Mouse (Mus musculus) embryonic facial prominence, embryonic 13.5 days (tissue): ENCODE measurements around the gene Pxt1. TPM values are rescaled to one million over a fixed set of nuclear protein-coding genes. Genes with fewer than 3 reads are reported as not detected.

ENCODE experiments used
- ATAC-seq: fragments of 200-750 bp; cut with Nextera tagmentation; 2 replicates; pipeline ENCODE4 v1.8.0; 2017; ENCODE audit warnings: low read depth; ENCODE audit not compliant: insufficient number of reproducible peaks, insufficient read depth, low FRiP score, low TSS enrichment
- H3K27ac ChIP-seq: fragments of 300-500 bp; sonication (generic); 2 replicates; pipeline ENCODE4 v1.5.1; 2015; ENCODE audit warnings: moderate library complexity, mild to moderate bottlenecking, inconsistent platforms
- H3K27me3 ChIP-seq: fragments of 300-500 bp; sonication (generic); 2 replicates; pipeline ENCODE4 v1.6.1; 2015; ENCODE audit warnings: mild to moderate bottlenecking, inconsistent platforms
- H3K36me3 ChIP-seq: fragments of 300-500 bp; sonication (generic); 2 replicates; pipeline ENCODE4 v1.6.1; 2015; ENCODE audit warnings: mild to moderate bottlenecking, inconsistent platforms
- H3K4me1 ChIP-seq: fragments of 300-500 bp; sonication (generic); 2 replicates; pipeline ENCODE4 v1.6.1; 2015; ENCODE audit warnings: inconsistent platforms
- H3K4me2 ChIP-seq: fragments of 300-500 bp; sonication (generic); 2 replicates; pipeline ENCODE4 v1.6.1; 2015; ENCODE audit warnings: moderate library complexity, mild to moderate bottlenecking, inconsistent platforms
- H3K4me3 ChIP-seq: fragments of 300-500 bp; sonication (generic); 2 replicates; pipeline ENCODE4 v1.5.1; 2015; ENCODE audit warnings: mild to moderate bottlenecking, inconsistent platforms
- H3K9ac ChIP-seq: fragments of 300-500 bp; sonication (generic); 2 replicates; pipeline ENCODE4 v1.6.1; 2015; ENCODE audit warnings: mild to moderate bottlenecking, inconsistent platforms
- H3K9me3 ChIP-seq: fragments of 300-500 bp; sonication (generic); 2 replicates; pipeline ENCODE4 v1.6.1; 2016; ENCODE audit warnings: inconsistent platforms
- WGBS: fragments of 180-500 bp; shearing (Covaris S2); methylation state at CpG from one replicate; pipeline ENCODE4 v1.1.7; 2015; ENCODE audit warnings: mixed read lengths; 5-methylcytosine and 5-hydroxymethylcytosine counted together
- polyA plus RNA-seq: library from polyadenylated mRNA; unstranded; fragments of >200 nt; fragmentation: Nextera tagmentation; extraction: Ambion mirVana; gene quantifications from 2 replicates; pipeline ENCODE4 v1.2.1, GENCODE M21; 2015

Gene Pxt1
- polyA plus RNA-seq, 1 experiment from 2014 or later: not detected

DNA sequence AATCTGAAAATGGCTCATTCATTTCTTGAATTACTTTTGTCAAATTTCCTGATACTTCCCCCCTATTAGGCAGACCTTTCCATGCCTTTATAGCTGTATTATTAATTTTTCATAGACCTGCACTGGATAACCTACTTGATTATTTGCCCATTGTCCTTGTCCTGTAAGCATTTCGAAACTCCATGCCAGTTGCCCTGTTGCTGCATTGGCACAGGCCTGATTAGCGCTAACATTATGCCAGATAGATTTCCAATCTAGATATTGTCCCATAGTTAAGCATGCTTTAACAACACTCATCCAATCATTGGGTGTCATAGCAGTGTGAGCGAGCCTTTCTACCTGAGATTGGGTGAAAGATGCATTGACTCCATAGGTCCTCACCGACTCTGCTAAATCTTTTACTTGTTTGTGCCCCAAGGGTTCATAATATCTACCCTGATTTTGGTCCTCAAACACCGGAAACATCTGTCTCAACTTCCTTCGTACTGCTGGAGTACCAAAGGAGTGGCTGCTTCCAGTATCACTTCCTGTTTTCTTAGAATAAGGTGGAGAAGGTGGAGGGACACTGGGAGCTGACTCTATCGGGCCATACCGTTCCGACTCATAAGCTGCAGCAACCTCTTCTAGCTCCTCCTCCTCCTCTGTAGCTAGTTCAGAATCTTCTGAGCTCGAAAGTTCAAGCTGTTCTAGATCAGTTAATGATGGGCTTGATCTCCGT is 49.4 kb downstream of the Pxt1 start:
- Histone ChIP-seq H3K4me1 (no peaks in the 10 kb centered on the region; the same call in 1 of the 2 replicates), H3K9me3 (no peaks in the 10 kb centered on the region; the same call in 1 of the 2 replicates), H3K4me3 (no peak overlapping the region), H3K36me3 (no peaks in the 10 kb centered on the region), H3K27ac (no peak overlapping the region), H3K4me2 (no peak overlapping the region), H3K9ac (no peak overlapping the region), H3K27me3 (no peaks in the 10 kb centered on the region)
- WGBS: 83% methylated on average over 11 of the region's 11 CpGs
- ATAC-seq: no peak

DNA sequence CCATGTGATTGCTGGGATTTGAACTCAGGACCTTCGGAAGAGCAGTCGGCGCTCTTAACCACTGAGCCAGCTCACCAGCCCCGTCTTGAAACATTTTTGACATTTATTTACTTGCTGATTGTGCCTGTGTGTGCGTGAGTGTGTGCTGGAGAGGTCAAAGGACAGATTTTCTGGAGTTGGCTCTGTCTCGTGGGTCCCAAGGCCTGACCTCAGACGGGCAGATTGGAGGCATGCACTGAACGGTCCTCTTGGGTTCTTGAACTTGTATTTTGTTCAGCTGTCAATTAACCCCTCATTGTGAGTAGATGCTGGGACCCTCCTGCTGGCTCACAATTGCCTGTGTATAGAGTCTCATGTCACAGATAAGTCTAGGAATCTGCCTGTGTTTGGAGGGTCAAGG is 57.4 kb downstream of the Pxt1 start:
- no peak for ATAC-seq
- 77% methylated on average over 8 of the region's 8 CpGs for WGBS
- H3K27me3 ChIP-seq: peaks cover 3% of the 10 kb centered on the region
- H3K36me3 ChIP-seq: no peaks in the 10 kb centered on the region
- no peak overlapping the region for H3K9ac ChIP-seq
- H3K4me2 ChIP-seq: no peak overlapping the region
- H3K27ac ChIP-seq: no peak overlapping the region
- H3K4me3 ChIP-seq: no peak overlapping the region
- H3K9me3 ChIP-seq: no peaks in the 10 kb centered on the region; the same call in 1 of the 2 replicates
- 0 out of 2 replicates have a peak, but pooled peaks cover 3% of the 10 kb centered on the region for H3K4me1 ChIP-seq

DNA sequence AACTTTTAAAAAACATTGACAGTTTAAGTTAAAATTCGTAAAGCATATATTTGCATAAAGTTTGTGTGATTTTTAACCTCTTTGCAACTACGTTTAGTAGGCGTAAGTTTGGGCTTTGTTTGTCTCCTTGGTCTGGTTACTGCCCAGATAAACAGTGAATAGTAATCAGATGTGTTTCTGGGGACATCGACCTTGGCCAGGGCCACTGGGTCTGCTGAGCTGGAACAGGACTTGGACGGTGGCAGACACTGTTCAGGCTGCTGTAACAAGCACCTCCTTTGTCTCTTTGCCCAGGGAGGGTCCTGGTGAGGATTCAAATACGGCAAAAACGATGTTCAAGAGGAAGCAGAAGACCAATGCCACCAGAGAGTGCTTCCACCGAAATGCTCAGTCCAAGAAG is 58.4 kb downstream of the Pxt1 start:
- no peak for ATAC-seq
- Histone ChIP-seq H3K9me3 (no peaks in the 10 kb centered on the region), H3K27ac (no peak overlapping the region), H3K27me3 (peaks cover 12% of the 10 kb centered on the region), H3K9ac (no peak overlapping the region), H3K4me1 (peaks cover 3% of the 10 kb centered on the region), H3K4me2 (no peak overlapping the region), H3K4me3 (no peak overlapping the region), H3K36me3 (no peaks in the 10 kb centered on the region)
- 87% methylated on average over 8 of the region's 8 CpGs for WGBS

Other genes with a start within 250 kb of the Pxt1 start
- gene AC170998.1, start 217.8 kb downstream of the Pxt1 start, polyA plus RNA-seq: 4.1 and 5.3 TPM in 2 replicates
- gene Mapk13, start 174.5 kb downstream of the Pxt1 start, polyA plus RNA-seq: 47.3 and 51.5 TPM in 2 replicates
- 12.0 and 14.0 TPM in 2 replicates for gene Brpf3, start 142.8 kb downstream of the Pxt1 start, polyA plus RNA-seq
- gene Pnpla1, start 85.4 kb downstream of the Pxt1 start, polyA plus RNA-seq: 0.26 and 0.98 TPM in 2 replicates
- gene 4930539E08Rik, start 28.5 kb downstream of the Pxt1 start, polyA plus RNA-seq: 0.29 and 0.41 TPM in 2 replicates
- 99.9 and 103 TPM in 2 replicates for gene Kctd20, start 8.1 kb upstream of the Pxt1 start, polyA plus RNA-seq
- gene Stk38, start 64.2 kb upstream of the Pxt1 start, polyA plus RNA-seq: 114 and 129 TPM in 2 replicates
- gene Srsf3, start 88.8 kb upstream of the Pxt1 start, polyA plus RNA-seq: 702 and 727 TPM in 2 replicates
- 66.8 and 78.2 TPM in 2 replicates for gene Cdkn1a, start 147.1 kb upstream of the Pxt1 start, polyA plus RNA-seq
- 0.55 and 0.56 TPM in 2 replicates for gene Rab44, start 170.3 kb upstream of the Pxt1 start, polyA plus RNA-seq